Mouse (Mus musculus) hindbrain, embryonic 14.5 days (tissue): ENCODE results near the gene Tspan4. TPM values are rescaled to one million over a fixed set of nuclear protein-coding genes. Genes with fewer than 3 reads are reported as not detected.
A peak's percentile ranks its signal among the peaks of the same experiment; 100 is the strongest.

ENCODE experiments used
- ATAC-seq: fragments of 200-750 bp; cut with Nextera tagmentation; 2 replicates; pipeline ENCODE4 v1.8.0; 2017; ENCODE audit warnings: moderate number of reproducible peaks, mild to moderate bottlenecking, moderate TSS enrichment, moderate library complexity; ENCODE audit not compliant: low FRiP score
- DNase-seq: peaks from one replicate; pipeline ENCODE4 v3.0.0-alpha.2; 2015; ENCODE audit warnings: low spot score
- H3K27ac ChIP-seq: fragments of 300-500 bp; sonication (generic); 2 replicates; pipeline ENCODE4 v1.5.1; 2014; ENCODE audit warnings: mild to moderate bottlenecking, moderate library complexity
- H3K27me3 ChIP-seq: fragments of 300-500 bp; sonication (generic); 2 replicates; pipeline ENCODE4 v1.6.1; 2014; ENCODE audit warnings: mild to moderate bottlenecking, low read length, mixed read lengths; ENCODE audit not compliant: control insufficient read depth, insufficient read depth
- H3K36me3 ChIP-seq: fragments of 300-500 bp; sonication (generic); replicated peaks from 2 replicates; pipeline ENCODE4 v1.6.1; 2014; ENCODE audit not compliant: control insufficient read depth, insufficient read depth
- H3K4me1 ChIP-seq: fragments of 300-500 bp; sonication (generic); replicated peaks from 2 replicates; pipeline ENCODE4 v1.6.1; 2014; ENCODE audit warnings: antibody characterized with exemption, low read length, mixed read lengths; ENCODE audit not compliant: control insufficient read depth, insufficient read depth
- H3K4me2 ChIP-seq: fragments of 300-500 bp; sonication (generic); replicated peaks from 2 replicates; pipeline ENCODE4 v1.6.1; 2014; ENCODE audit warnings: mild to moderate bottlenecking, moderate library complexity
- H3K4me3 ChIP-seq: fragments of 300-500 bp; sonication (generic); replicated peaks from 2 replicates; pipeline ENCODE4 v1.5.1; 2014; ENCODE audit warnings: mild to moderate bottlenecking, low read length
- H3K9ac ChIP-seq: fragments of 300-500 bp; sonication (generic); 2 replicates; pipeline ENCODE4 v1.6.1; 2014
- H3K9me3 ChIP-seq: fragments of 300-500 bp; sonication (generic); 2 replicates; pipeline ENCODE4 v1.6.1; 2016; ENCODE audit warnings: low read length; ENCODE audit not compliant: control insufficient read depth
- WGBS: fragments of 180-500 bp; shearing (Covaris S2); extraction: QIAGEN DNeasy Blood & Tissue Kit; methylation state at CpG from one replicate; pipeline ENCODE4 v1.1.7; 2014; 5-methylcytosine and 5-hydroxymethylcytosine counted together
- polyA plus RNA-seq: library from polyadenylated mRNA; unstranded; fragments of >200 nt; fragmentation: Nextera tagmentation; extraction: Ambion mirVana; gene quantifications from 2 replicates; pipeline ENCODE4 v1.2.1, GENCODE M21; 2014

Gene Tspan4
- polyA plus RNA-seq, result 61.0 and 62.2 TPM in 2 replicates

- whole genome bisulfite sequencing, result under 1% methylated on average over 87 of the region's 87 CpGs
- Histone ChIP-seq H3K27ac (peak within 1 kb of the TSS; percentile 93), H3K9ac (peak within 1 kb of the TSS; percentile 94), H3K4me1 (peaks cover 20% of the 10 kb centered on the region), H3K9me3 (no peaks in the 10 kb centered on the region), H3K36me3 (peaks cover 26% of the 10 kb centered on the region), H3K4me2 (peak within 1 kb of the TSS; percentile 63), H3K27me3 (0 out of 2 replicates have a peak, but pooled peaks cover 7% of the 10 kb centered on the region), H3K4me3 (peak within 1 kb of the TSS; percentile 69)
- DNase-seq (peak; percentile 82), ATAC-seq (peak; percentile 82)
These were observed at the start of gene Tspan4, which contains the start of gene Polr2l for GRCm38 (mm10) chr7:141475011-141475804. Gene Tspan4 (plus strand): TSS chr7:141475240. Gene Polr2l (minus strand): TSS chr7:141475132.

GRCm38 (mm10) chr7:141426948-141427730, 47.9 kb upstream of the Tspan4 start:
- H3K27me3 ChIP-seq, result no peaks in the 10 kb centered on the region
- H3K4me2 ChIP-seq, result no peak overlapping the region
- no peaks in the 10 kb centered on the region for H3K9me3 ChIP-seq
- ATAC-seq (no peak), DNase-seq (no peak)
- WGBS, result 87% methylated on average over 12 of the region's 12 CpGs
- peaks cover 34% of the 10 kb centered on the region for H3K36me3 ChIP-seq
- H3K4me3 ChIP-seq, result no peak overlapping the region
- peaks cover 11% of the 10 kb centered on the region for H3K4me1 ChIP-seq
- H3K27ac ChIP-seq, result no peak overlapping the region
- H3K9ac ChIP-seq, result no peak overlapping the region

- H3K36me3 ChIP-seq, result peaks cover 50% of the 10 kb centered on the region
These were observed 46.3 kb upstream of the Tspan4 start for GRCm38 (mm10) chr7:141428701-141429100.

GRCm38 (mm10) chr7:141429310-141429709, 45.7 kb upstream of the Tspan4 start, which contains the start of gene Cend1:
Gene Cend1 (minus strand): TSS chr7:141429491.
- WGBS, result 3% methylated on average over 19 of the region's 19 CpGs
- H3K4me2 ChIP-seq, result peak within 1 kb of the TSS; percentile 92

More at GRCm38 (mm10) chr7:141428701-141429100, 46.3 kb upstream of the Tspan4 start:
- Histone ChIP-seq H3K9ac (peak overlapping the region; percentile 85), H3K27ac (peak overlapping the region; percentile 80), H3K4me2 (peak overlapping the region; percentile 92), H3K4me1 (peaks cover 17% of the 10 kb centered on the region), H3K9me3 (no peaks in the 10 kb centered on the region), H3K27me3 (no peaks in the 10 kb centered on the region), H3K4me3 (peak overlapping the region; percentile 58)
- DNase-seq (no peak), ATAC-seq (no peak)
- 53% methylated on average over 5 of the region's 5 CpGs for WGBS

GRCm38 (mm10) chr7:141429840-141430584, 45.0 kb upstream of the Tspan4 start:
- Histone ChIP-seq H3K36me3 (peaks cover 52% of the 10 kb centered on the region), H3K9ac (no peak overlapping the region)

More at GRCm38 (mm10) chr7:141429310-141429709, 45.7 kb upstream of the Tspan4 start, which contains the start of gene Cend1:
- Histone ChIP-seq H3K4me3 (peak within 1 kb of the TSS; percentile 58), H3K27me3 (no peaks in the 10 kb centered on the region), H3K9me3 (no peaks in the 10 kb centered on the region), H3K27ac (peak within 1 kb of the TSS; percentile 80), H3K4me1 (peaks cover 23% of the 10 kb centered on the region), H3K9ac (peak within 1 kb of the TSS; percentile 85), H3K36me3 (peaks cover 52% of the 10 kb centered on the region)
- peak; percentile 87 for ATAC-seq
- peak; percentile 76 for DNase-seq

GRCm38 (mm10) chr7:141430585-141431240, 44.3 kb upstream of the Tspan4 start:
- WGBS, result 95% methylated on average over 9 of the region's 9 CpGs

More at GRCm38 (mm10) chr7:141429840-141430584, 45.0 kb upstream of the Tspan4 start:
- WGBS, result 65% methylated on average over 9 of the region's 9 CpGs
- H3K9me3 ChIP-seq, result no peaks in the 10 kb centered on the region
- peaks cover 23% of the 10 kb centered on the region for H3K4me1 ChIP-seq
- H3K4me3 ChIP-seq, result peak overlapping the region; percentile 58
- no peak for DNase-seq
- peak overlapping the region; percentile 80; the same call in 1 of the 2 replicates for H3K27ac ChIP-seq
- ATAC-seq, result no peak
- H3K4me2 ChIP-seq, result peak overlapping the region; percentile 92
- no peaks in the 10 kb centered on the region for H3K27me3 ChIP-seq

GRCm38 (mm10) chr7:141431434-141432185, 43.4 kb upstream of the Tspan4 start:
- no peak for ATAC-seq
- no peaks in the 10 kb centered on the region for H3K9me3 ChIP-seq
- no peak overlapping the region for H3K4me2 ChIP-seq
- 92% methylated on average over 19 of the region's 19 CpGs for WGBS
- H3K27me3 ChIP-seq, result no peaks in the 10 kb centered on the region
- H3K4me1 ChIP-seq, result peaks cover 37% of the 10 kb centered on the region
- no peak overlapping the region for H3K27ac ChIP-seq
- no peak overlapping the region for H3K4me3 ChIP-seq
- no peak for DNase-seq
- no peak overlapping the region for H3K9ac ChIP-seq
- H3K36me3 ChIP-seq, result peaks cover 47% of the 10 kb centered on the region

More at GRCm38 (mm10) chr7:141430585-141431240, 44.3 kb upstream of the Tspan4 start:
- Histone ChIP-seq H3K4me1 (peaks cover 28% of the 10 kb centered on the region), H3K36me3 (peaks cover 52% of the 10 kb centered on the region), H3K9ac (no peak overlapping the region), H3K9me3 (no peaks in the 10 kb centered on the region), H3K27ac (no peak overlapping the region), H3K4me2 (no peak overlapping the region), H3K4me3 (no peak overlapping the region), H3K27me3 (no peaks in the 10 kb centered on the region)
- ATAC-seq (no peak), DNase-seq (no peak)

GRCm38 (mm10) chr7:141432186-141432611, 42.8 kb upstream of the Tspan4 start:
- no peak for ATAC-seq
- Histone ChIP-seq H3K36me3 (peaks cover 42% of the 10 kb centered on the region), H3K4me1 (peaks cover 37% of the 10 kb centered on the region), H3K4me3 (no peak overlapping the region), H3K4me2 (no peak overlapping the region), H3K27ac (no peak overlapping the region), H3K9me3 (no peaks in the 10 kb centered on the region), H3K9ac (no peak overlapping the region), H3K27me3 (no peaks in the 10 kb centered on the region)
- 83% methylated on average over 8 of the region's 8 CpGs for WGBS
- DNase-seq, result no peak
